7 mouse cellular contexts compared by ENCODE assay signal in the genomic region with DNA sequence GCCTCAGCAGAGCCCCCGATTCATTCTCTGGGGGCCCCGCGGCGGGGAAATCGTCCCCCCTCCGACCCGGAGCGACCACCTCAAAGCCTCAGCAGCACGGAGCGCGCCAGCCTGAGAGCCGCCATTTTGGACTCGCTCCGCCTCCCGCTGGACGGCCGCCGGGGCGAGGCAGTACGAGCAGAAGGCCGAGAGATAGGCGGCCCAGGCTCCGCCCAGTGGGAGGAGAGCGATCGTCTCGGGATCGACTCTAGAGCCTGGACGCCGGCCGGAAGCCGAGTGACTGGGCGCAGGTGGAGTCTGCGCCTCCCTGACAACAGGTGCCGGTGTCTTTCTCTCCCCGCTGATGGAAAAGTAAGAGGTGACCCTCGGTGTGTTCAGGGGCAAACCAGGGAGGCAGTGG. TPM values are rescaled to one million over a fixed set of nuclear protein-coding genes. Genes with fewer than 3 reads are reported as not detected.
DNase-seq lines count a peak whose midpoint lies in the region; ATAC-seq lines count a peak whose summit lies in the region.

A gene (minus strand): TSS at position 136 of the 400 bp plus-strand sequence.

- H3K4me1 ChIP-seq in embryonic facial prominence, embryonic 10.5 days, result peaks cover 19% of the 10 kb centered on the region
- H3K4me1 ChIP-seq in limb, embryonic 11.5 days (ENCODE audit: control insufficient read depth, insufficient read depth, low read length), result peaks cover 5% of the 10 kb centered on the region; the same call in 1 of the 2 replicates
- H3K4me1 ChIP-seq in midbrain, embryonic 14.5 days (ENCODE audit: control insufficient read depth, insufficient read depth, low read length), result peaks cover 14% of the 10 kb centered on the region

- H3K9ac ChIP-seq in limb, embryonic 11.5 days (ENCODE audit: low read length), result peak within 1 kb of the TSS; percentile 80
- H3K9ac ChIP-seq in midbrain, embryonic 14.5 days (replicated peaks; ENCODE audit: low read length), result peak within 1 kb of the TSS; percentile 70

- peak within 1 kb of the TSS; percentile 99 for H3K4me3 ChIP-seq in embryonic facial prominence, embryonic 10.5 days
- peak within 1 kb of the TSS; percentile 97 for H3K4me3 ChIP-seq in limb, embryonic 11.5 days (ENCODE audit: low read depth, low read length)
- peak within 1 kb of the TSS; percentile 86 for H3K4me3 ChIP-seq in midbrain, embryonic 14.5 days (replicated peaks; ENCODE audit: low read depth, low read length)

- DNase-seq in adrenal gland, postnatal 10 days, result peak; percentile 96
- DNase-seq in embryonic facial prominence, embryonic 10.5 days (ENCODE audit: low spot score), result peak; percentile 94
- DNase-seq in heart, adult 11 months, result peak; percentile 99
- peak; percentile 94 for DNase-seq in kidney, adult 18-20 months
- peak; percentile 92 for DNase-seq in limb, embryonic 11.5 days (ENCODE audit: low spot score)
- DNase-seq in midbrain, embryonic 14.5 days, result peak; percentile 97
- DNase-seq in spleen, adult 18-20 months, result peak; percentile 86 to 91

- peak within 1 kb of the TSS; percentile 92 for H3K27ac ChIP-seq in embryonic facial prominence, embryonic 10.5 days (replicated peaks)
- H3K27ac ChIP-seq in limb, embryonic 11.5 days (replicated peaks; ENCODE audit: low read depth, low read length), result no peak within 1 kb of the TSS
- H3K27ac ChIP-seq in midbrain, embryonic 14.5 days (replicated peaks; ENCODE audit: low read depth, low read length), result peak within 1 kb of the TSS; percentile 46

- peak; percentile 87 for ATAC-seq in limb, embryonic 11.5 days (ENCODE audit: insufficient number of reproducible peaks, low FRiP score, low TSS enrichment, low read depth)
- peak; percentile 95 for ATAC-seq in midbrain, embryonic 14.5 days (ENCODE audit: low FRiP score, low TSS enrichment)

- no peaks in the 10 kb centered on the region for H3K27me3 ChIP-seq in embryonic facial prominence, embryonic 10.5 days (replicated peaks; ENCODE audit: low read depth, poor library complexity, severe bottlenecking)
- no peaks in the 10 kb centered on the region for H3K27me3 ChIP-seq in limb, embryonic 11.5 days (ENCODE audit: control insufficient read depth, insufficient read depth, low read length)
- H3K27me3 ChIP-seq in midbrain, embryonic 14.5 days (ENCODE audit: control insufficient read depth, insufficient read depth, low read length), result no peaks in the 10 kb centered on the region

- H3K9me3 ChIP-seq in embryonic facial prominence, embryonic 10.5 days, result no peaks in the 10 kb centered on the region
- no peaks in the 10 kb centered on the region for H3K9me3 ChIP-seq in limb, embryonic 11.5 days (ENCODE audit: control insufficient read depth, low read length)
- no peaks in the 10 kb centered on the region for H3K9me3 ChIP-seq in midbrain, embryonic 14.5 days (ENCODE audit: control insufficient read depth, low read length)

- peaks cover 6% of the 10 kb centered on the region for H3K36me3 ChIP-seq in embryonic facial prominence, embryonic 10.5 days (replicated peaks)
- H3K36me3 ChIP-seq in limb, embryonic 11.5 days (ENCODE audit: control insufficient read depth, insufficient read depth, low read length), result no peaks in the 10 kb centered on the region
- H3K36me3 ChIP-seq in midbrain, embryonic 14.5 days (ENCODE audit: control insufficient read depth, insufficient read depth, low read length), result no peaks in the 10 kb centered on the region; the same call in 1 of the 2 replicates

- WGBS in embryonic facial prominence, embryonic 10.5 days, result under 1% methylated on average over 36 of the region's 36 CpGs
- under 1% methylated on average over 36 of the region's 36 CpGs for WGBS in limb, embryonic 11.5 days
- WGBS in midbrain, embryonic 14.5 days, result under 1% methylated on average over 36 of the region's 36 CpGs

- peak within 1 kb of the TSS; percentile 81 for H3K4me2 ChIP-seq in limb, embryonic 11.5 days (ENCODE audit: low read depth, severe bottlenecking)
- H3K4me2 ChIP-seq in midbrain, embryonic 14.5 days (ENCODE audit: low read length), result peak within 1 kb of the TSS; percentile 80

RNA-seq across cellular contexts. Expression of the gene that starts here (rescaled TPM):
- 10 to 100 TPM in 1 of 2 experiments, 1 to 10 TPM in 1; 9.6 to 10.6 TPM for total RNA-seq in adrenal gland, postnatal 10 days (2021)
- 16.1 and 17.3 TPM in 2 replicates for polyA plus RNA-seq in embryonic facial prominence, embryonic 10.5 days (2016; fragmentation: Nextera tagmentation; extraction: Ambion mirVana)
- 17.3 and 19.0 TPM in 2 replicates for polyA plus RNA-seq in limb, embryonic 11.5 days (2014; fragmentation: Nextera tagmentation; extraction: Ambion mirVana)
- 12.8 and 16.4 TPM in 2 replicates for polyA plus RNA-seq in midbrain, embryonic 14.5 days (2014; fragmentation: Nextera tagmentation; extraction: Ambion mirVana)
